Mouse (Mus musculus): ENCODE results near the gene Mgrn1. TPM values are rescaled to one million over a fixed set of nuclear protein-coding genes. Genes with fewer than 3 reads are reported as not detected.
A peak's percentile ranks its signal among the peaks of the same experiment; 100 is the strongest.

Mgrn1 gene
- total RNA-seq (2015; ENCODE audit: low replicate concordance) (5.9 and 6.5 TPM in 2 replicates), total RNA-seq (2017; ENCODE audit: low replicate concordance) (2.0 and 3.3 TPM in 2 replicates)

GRCm38 (mm10) chr16:4885760-4886689 lies at the start of gene Mgrn1:
Mgrn1 (plus strand) TSS chr16:4886249.
- ATAC-seq (replicated peaks; ENCODE audit: low FRiP score, poor library complexity, severe bottlenecking) = peak; percentile 83

DNA sequence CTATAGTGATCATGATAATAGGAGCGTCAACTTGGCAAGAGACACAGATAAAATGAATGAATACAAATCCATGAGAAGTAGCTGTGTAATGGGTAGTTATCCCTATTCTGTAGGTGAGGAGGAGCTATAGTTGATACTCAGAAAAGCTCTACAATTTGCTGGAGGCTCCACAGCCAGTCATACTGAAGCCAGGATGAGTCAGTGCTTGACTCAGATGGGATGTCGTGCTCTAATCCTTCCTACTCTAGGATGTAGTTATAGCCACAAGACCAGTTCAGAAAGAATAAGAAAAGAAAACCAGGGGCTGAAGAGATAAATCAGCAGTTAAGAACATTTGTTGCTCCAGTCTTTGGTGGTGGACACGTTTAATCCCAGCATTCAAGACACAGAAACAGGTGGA lies 48.4 kb upstream of the Mgrn1 start:
- no peak for ATAC-seq (replicated peaks; ENCODE audit: low FRiP score, poor library complexity, severe bottlenecking)

GRCm38 (mm10) chr16:4839552-4839951 lies 46.5 kb upstream of the Mgrn1 start:
- ATAC-seq (replicated peaks; ENCODE audit: low FRiP score, poor library complexity, severe bottlenecking) = no peak

GRCm38 (mm10) chr16:4840231-4840630 lies 45.8 kb upstream of the Mgrn1 start:
- no peak for ATAC-seq (replicated peaks; ENCODE audit: low FRiP score, poor library complexity, severe bottlenecking)

- no peak for ATAC-seq (replicated peaks; ENCODE audit: low FRiP score, poor library complexity, severe bottlenecking)
Measured at GRCm38 (mm10) chr16:4847041-4847440, 39.0 kb upstream of the Mgrn1 start.

DNA sequence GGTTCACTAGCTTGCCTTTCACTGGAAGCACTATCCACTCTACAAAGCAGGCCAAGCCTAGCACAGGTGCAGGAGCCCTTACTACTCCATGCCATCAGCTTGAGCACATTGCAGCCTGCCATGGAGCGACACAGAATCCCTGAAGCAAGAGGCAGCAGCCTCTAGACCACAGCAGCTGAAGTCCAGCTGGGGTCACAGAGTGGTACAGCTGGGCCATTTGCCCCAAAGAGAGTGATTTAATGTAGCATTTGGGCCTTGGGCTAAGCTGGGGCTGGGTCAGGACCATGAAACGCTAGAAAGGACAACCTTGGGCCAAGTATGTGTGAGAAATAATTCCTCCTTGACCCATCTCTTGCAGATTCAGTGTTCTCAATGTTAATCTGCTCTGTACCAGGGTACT lies 38.0 kb upstream of the Mgrn1 start:
- ATAC-seq (replicated peaks; ENCODE audit: low FRiP score, poor library complexity, severe bottlenecking) = no peak

GRCm38 (mm10) chr16:4850361-4850760 lies 35.7 kb upstream of the Mgrn1 start:
- ATAC-seq (replicated peaks; ENCODE audit: low FRiP score, poor library complexity, severe bottlenecking) = no peak

GRCm38 (mm10) chr16:4850938-4851628 lies 35.0 kb upstream of the Mgrn1 start:
- ATAC-seq (replicated peaks; ENCODE audit: low FRiP score, poor library complexity, severe bottlenecking) = no peak

GRCm38 (mm10) chr16:4855046-4855650 lies 30.9 kb upstream of the Mgrn1 start:
- no peak for ATAC-seq (replicated peaks; ENCODE audit: low FRiP score, poor library complexity, severe bottlenecking)

GRCm38 (mm10) chr16:4861392-4861791 lies 24.7 kb upstream of the Mgrn1 start:
- no peak for ATAC-seq (replicated peaks; ENCODE audit: low FRiP score, poor library complexity, severe bottlenecking)

- peak; percentile 67 for ATAC-seq (replicated peaks; ENCODE audit: low FRiP score, poor library complexity, severe bottlenecking)
Measured at GRCm38 (mm10) chr16:4862863-4863483, 23.1 kb upstream of the Mgrn1 start.

- ATAC-seq (replicated peaks; ENCODE audit: low FRiP score, poor library complexity, severe bottlenecking) = no peak
Measured at GRCm38 (mm10) chr16:4863742-4864141, 22.3 kb upstream of the Mgrn1 start.

GRCm38 (mm10) chr16:4866101-4866695 lies 19.9 kb upstream of the Mgrn1 start:
- no peak for ATAC-seq (replicated peaks; ENCODE audit: low FRiP score, poor library complexity, severe bottlenecking)

- ATAC-seq (replicated peaks; ENCODE audit: low FRiP score, poor library complexity, severe bottlenecking) = no peak
Measured at GRCm38 (mm10) chr16:4870490-4870889, 15.6 kb upstream of the Mgrn1 start.

GRCm38 (mm10) chr16:4871926-4872325 lies 14.1 kb upstream of the Mgrn1 start:
- ATAC-seq (replicated peaks; ENCODE audit: low FRiP score, poor library complexity, severe bottlenecking) = no peak

GRCm38 (mm10) chr16:4875198-4876032 lies 10.6 kb upstream of the Mgrn1 start:
- no peak for ATAC-seq (replicated peaks; ENCODE audit: low FRiP score, poor library complexity, severe bottlenecking)

DNA sequence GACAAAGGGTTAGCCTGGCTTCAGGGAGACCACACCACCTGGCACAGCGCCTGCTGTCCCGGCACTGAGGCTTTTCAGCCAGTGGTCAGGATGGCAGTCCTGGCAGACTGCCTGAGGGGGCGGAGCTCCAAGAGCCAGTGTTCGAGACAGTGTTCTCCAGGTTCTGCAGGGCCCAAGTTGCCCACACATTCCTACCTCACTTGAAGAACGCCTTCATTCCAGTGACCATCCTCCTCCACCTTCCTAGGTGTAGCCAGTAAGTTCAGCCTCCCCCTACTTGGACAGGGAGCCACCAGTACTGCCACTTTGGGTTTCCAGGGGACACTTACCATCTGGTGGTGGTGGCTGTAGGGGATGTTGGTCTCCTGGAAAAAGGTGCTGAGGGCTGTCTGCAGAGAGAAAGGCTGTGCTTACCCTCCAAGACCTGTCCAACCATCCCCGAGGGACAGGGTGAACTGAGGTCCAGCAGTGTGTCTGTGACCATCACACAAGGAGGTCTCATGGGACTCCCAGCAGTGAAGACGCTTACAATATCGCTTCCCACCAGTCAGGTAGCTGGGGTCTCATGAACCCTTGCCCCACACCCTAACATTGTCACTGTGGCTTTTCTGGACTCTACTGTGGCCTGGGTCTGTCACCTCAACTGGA lies 9.9 kb upstream of the Mgrn1 start:
- no peak for ATAC-seq (replicated peaks; ENCODE audit: low FRiP score, poor library complexity, severe bottlenecking)

GRCm38 (mm10) chr16:4877195-4877594 lies 8.9 kb upstream of the Mgrn1 start:
- ATAC-seq (replicated peaks; ENCODE audit: low FRiP score, poor library complexity, severe bottlenecking) = no peak

All from erythroblast, adult 5-6 weeks (primary cell).